Mouse (Mus musculus) right cerebral cortex, postnatal 25 days (tissue): ENCODE measurements at regions not wholly inside any gene's neighbourhood (a gene's known extent, or its start where the extent isn't known, plus 50 kb on each side); places are given as distances from the start of the nearest gene placed in this dataset.
"Not testable (repeated sequence)": the region's sequence is repeated elsewhere in the genome, so short reads cannot be mapped to it uniquely, and the experiment has no call there.

ENCODE experiments used
- DNase-seq: peaks from one replicate; pipeline ENCODE4 v3.0.0; 2022

GRCm38 (mm10) chr13:97384091-97384777 lies 143.3 kb downstream of the Enc1 start:
- DNase-seq, result no peak

GRCm38 (mm10) chr13:97383351-97383750 lies 142.4 kb downstream of the Enc1 start:
- DNase-seq, result no peak

- no peak for DNase-seq
Observed at GRCm38 (mm10) chr13:97380366-97380765, 139.5 kb downstream of the Enc1 start.

GRCm38 (mm10) chr13:97376232-97376523 lies 135.3 kb downstream of the Enc1 start:
- DNase-seq, result no peak

- DNase-seq, result no peak
Observed at GRCm38 (mm10) chr13:97375501-97376231, 134.8 kb downstream of the Enc1 start.

- no peak for DNase-seq
Observed at GRCm38 (mm10) chr13:97372348-97372747, 131.4 kb downstream of the Enc1 start.

GRCm38 (mm10) chr13:97371200-97371599 lies 130.3 kb downstream of the Enc1 start:
- DNase-seq, result no peak

- no peak for DNase-seq
Observed at GRCm38 (mm10) chr13:97366723-97367122, 125.8 kb downstream of the Enc1 start.

- no peak for DNase-seq
Observed at GRCm38 (mm10) chr13:97365557-97366244, 124.8 kb downstream of the Enc1 start.

GRCm38 (mm10) chr13:97365004-97365403 lies 124.1 kb downstream of the Enc1 start:
- no peak for DNase-seq

- no peak for DNase-seq
Observed at GRCm38 (mm10) chr13:97363765-97364164, 122.9 kb downstream of the Enc1 start.

- no peak for DNase-seq
Observed at GRCm38 (mm10) chr13:97363214-97363613, 122.3 kb downstream of the Enc1 start.

- no peak for DNase-seq
Observed at GRCm38 (mm10) chr13:97360551-97360950, 119.6 kb downstream of the Enc1 start.

- DNase-seq, result no peak
Observed at GRCm38 (mm10) chr13:97358781-97359305, 117.9 kb downstream of the Enc1 start.

- DNase-seq, result no peak
Observed at GRCm38 (mm10) chr13:97358261-97358660, 117.4 kb downstream of the Enc1 start.

GRCm38 (mm10) chr13:97356923-97357807 lies 116.3 kb downstream of the Enc1 start:
- no peak for DNase-seq

GRCm38 (mm10) chr13:97355411-97355810 lies 114.5 kb downstream of the Enc1 start:
- DNase-seq, result not testable (repeated sequence)

GRCm38 (mm10) chr13:97347696-97348095 lies 106.8 kb downstream of the Enc1 start:
- no peak for DNase-seq

- DNase-seq, result no peak
Observed at GRCm38 (mm10) chr13:97341218-97341889, 100.4 kb downstream of the Enc1 start.

GRCm38 (mm10) chr13:97337954-97338353 lies 97.0 kb downstream of the Enc1 start:
- DNase-seq, result no peak

GRCm38 (mm10) chr13:97337296-97337731 lies 96.4 kb downstream of the Enc1 start:
- peak; percentile 25 for DNase-seq
